Mouse (Mus musculus): ENCODE results near the gene Tyw1.

Tyw1 gene

DNA sequence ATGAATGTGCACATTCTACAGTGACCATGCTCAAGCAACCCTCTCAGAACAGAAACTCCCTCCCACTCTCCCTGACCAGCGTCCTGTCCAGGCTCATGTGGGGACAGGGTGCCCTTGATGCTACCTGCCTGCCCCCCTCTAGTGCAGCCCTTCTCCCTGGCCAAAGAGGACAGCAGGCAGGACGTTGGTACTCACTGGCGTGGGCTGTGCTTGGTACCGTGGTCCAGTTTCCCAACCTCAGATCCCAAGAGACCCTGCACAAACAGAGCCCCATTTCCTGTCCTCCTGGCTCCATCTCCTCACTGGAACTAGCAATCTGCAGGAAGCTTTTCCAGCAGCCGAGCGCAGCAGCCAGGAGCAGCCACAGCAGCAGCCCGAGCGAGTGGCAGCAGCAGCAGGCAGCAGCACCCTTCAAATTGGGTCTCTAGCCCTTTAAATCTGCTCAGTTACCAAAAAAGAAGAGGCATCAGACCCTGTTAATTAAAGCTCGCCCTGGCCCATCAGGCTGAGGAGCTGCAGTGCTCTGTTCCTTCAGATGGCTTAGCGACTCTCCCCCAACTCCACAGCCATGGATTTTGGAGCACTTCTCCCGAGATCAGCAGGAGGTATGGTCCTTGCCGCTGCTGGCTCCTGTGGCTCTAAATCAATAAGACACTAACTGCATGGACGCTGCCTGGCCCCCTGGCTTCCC lies 128.9 kb downstream of the Tyw1 start, which contains the start of gene A330070K13Rik:
Gene A330070K13Rik, minus strand, starts transcription at position 410 of the 691 bp plus-strand sequence.
- CTCF ChIA-PET, result interaction anchor here in 1 of 4 experiments (0.6 kb wide), 1 partner anchor 88 kb away, joined by 6 read pairs; no protein-coding TSS in a partner anchor
- POLR2A ChIA-PET, result no interaction called here

DNA sequence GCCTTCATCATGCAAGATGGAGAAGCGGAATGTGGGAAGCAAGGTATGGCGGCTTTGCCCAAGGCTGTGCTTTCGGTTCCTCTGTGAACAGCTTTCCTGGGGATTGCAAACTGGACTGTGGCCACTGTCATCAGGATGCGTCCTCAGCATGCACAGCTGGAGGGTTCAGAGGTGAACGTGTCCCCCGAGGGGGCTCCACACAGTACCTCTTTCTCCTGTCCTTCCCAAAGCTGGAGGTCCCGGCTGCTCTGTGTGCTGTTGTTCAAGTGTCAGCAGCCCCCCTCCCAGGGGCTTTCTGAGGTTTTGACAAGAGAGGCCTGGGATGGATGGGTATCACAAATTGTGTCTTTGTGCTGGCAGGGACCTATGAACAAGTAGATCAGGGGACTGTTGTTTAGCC lies 131.0 kb downstream of the Tyw1 start:
- CTCF ChIA-PET, result interaction anchor here in 2 of 4 experiments (0.6 kb wide), 2 partner anchors 30 to 473 kb away, joined by 3 to 4 read pairs; no protein-coding TSS in a partner anchor
- POLR2A ChIA-PET, result interaction anchor here in 1 of 4 experiments (0.6 kb wide), 1 partner anchor 155 kb away, joined by 3 read pairs; no protein-coding TSS in a partner anchor

Data from embryonic stem cell, embryonic (primary cell).